Mouse (Mus musculus): Measurements from ENCODE around the gene Aco2.

DNA sequence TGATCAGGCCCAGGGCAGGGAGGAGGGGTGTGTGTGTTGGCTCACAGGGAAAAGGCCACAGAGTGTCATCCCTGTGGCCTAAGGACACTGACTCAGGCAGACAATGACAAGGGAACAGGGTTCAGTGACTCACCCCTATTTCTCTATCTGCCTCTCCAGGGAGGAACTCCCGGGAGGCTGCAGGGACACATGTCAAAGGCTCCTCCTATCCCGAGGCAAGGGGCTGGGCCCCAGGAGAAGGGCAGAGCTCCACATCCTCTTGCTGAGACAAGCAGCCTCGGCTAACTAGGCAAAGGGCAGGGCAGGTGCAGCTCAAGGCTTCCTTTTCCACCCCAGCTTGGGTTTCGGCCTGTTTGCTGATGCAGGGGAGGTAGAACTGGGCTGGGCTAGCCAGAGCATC lies 26.4 kb upstream of the Aco2 start:
- TF ChIP-seq EP300 (IDR thresholded peaks at IDR 0.05; ENCODE audit: low read depth) = no peak
- TF ChIP-seq CTCF (IDR thresholded peaks at IDR 0.05; ENCODE audit: low read depth) = no peak

All from liver, embryonic 14.5 days (tissue).